Mouse (Mus musculus) embryonic facial prominence, embryonic 14.5 days (tissue): ENCODE results near the gene Clcf1. TPM values are rescaled to one million over a fixed set of nuclear protein-coding genes. Genes with fewer than 3 reads are reported as not detected.

Source experiments
- ATAC-seq: fragments of 200-750 bp; cut with Nextera tagmentation; 2 replicates; pipeline ENCODE4 v1.8.0; 2017; ENCODE audit warnings: low read depth, moderate number of reproducible peaks, moderate TSS enrichment
- DNase-seq: peaks from one replicate; pipeline ENCODE4 v3.0.0-alpha.2; 2015; ENCODE audit warnings: low spot score
- H3K27ac ChIP-seq: fragments of 300-500 bp; sonication (generic); replicated peaks from 2 replicates; pipeline ENCODE4 v1.5.1; 2014; ENCODE audit warnings: low read depth, mild to moderate bottlenecking, low read length, moderate library complexity
- H3K27me3 ChIP-seq: fragments of 300-500 bp; sonication (generic); replicated peaks from 2 replicates; pipeline ENCODE4 v1.6.1; 2014; ENCODE audit warnings: low read length; ENCODE audit not compliant: control insufficient read depth, insufficient read depth
- H3K36me3 ChIP-seq: fragments of 300-500 bp; sonication (generic); 2 replicates; pipeline ENCODE4 v1.6.1; 2014; ENCODE audit warnings: low read length, mixed read lengths; ENCODE audit not compliant: control insufficient read depth, insufficient read depth
- H3K4me1 ChIP-seq: fragments of 300-500 bp; sonication (generic); 2 replicates; pipeline ENCODE4 v1.6.1; 2014; ENCODE audit warnings: antibody characterized with exemption, low read length; ENCODE audit not compliant: control insufficient read depth, insufficient read depth
- H3K4me2 ChIP-seq: fragments of 300-500 bp; sonication (generic); 2 replicates; pipeline ENCODE4 v1.6.1; 2014; ENCODE audit warnings: low read depth, mild to moderate bottlenecking, low read length, moderate library complexity, mixed read lengths
- H3K4me3 ChIP-seq: fragments of 300-500 bp; sonication (generic); 2 replicates; pipeline ENCODE4 v1.5.1; 2014; ENCODE audit warnings: low read depth, mild to moderate bottlenecking, low read length
- H3K9ac ChIP-seq: fragments of 300-500 bp; sonication (generic); 2 replicates; pipeline ENCODE4 v1.6.1; 2014; ENCODE audit warnings: low read depth, mild to moderate bottlenecking, low read length, moderate library complexity, mixed read lengths
- H3K9me3 ChIP-seq: fragments of 300-500 bp; sonication (generic); 2 replicates; pipeline ENCODE4 v1.6.1; 2016; ENCODE audit warnings: low read length; ENCODE audit not compliant: control insufficient read depth
- WGBS: fragments of 180-500 bp; shearing (Covaris S2); extraction: QIAGEN DNeasy Blood & Tissue Kit; methylation state at CpG from one replicate; pipeline ENCODE4 v1.1.7; 2014; 5-methylcytosine and 5-hydroxymethylcytosine counted together
- polyA plus RNA-seq: library from polyadenylated mRNA; unstranded; fragments of >200 nt; fragmentation: Nextera tagmentation; extraction: Ambion mirVana; gene quantifications from 2 replicates; pipeline ENCODE4 v1.2.1, GENCODE M21; 2014

Clcf1 gene
- polyA plus RNA-seq, 1 experiment from 2014 or later = 6.0 TPM

GRCm38 (mm10) chr19:4196548-4196947 lies 17.5 kb upstream of the Clcf1 start:
- H3K27me3 ChIP-seq = no peaks in the 10 kb centered on the region
- ATAC-seq (no peak), DNase-seq (peak; percentile 74)
- no peak overlapping the region for H3K4me3 ChIP-seq
- no peak overlapping the region for H3K9ac ChIP-seq
- no peak overlapping the region for H3K4me2 ChIP-seq
- H3K9me3 ChIP-seq = no peaks in the 10 kb centered on the region
- 13% methylated on average over 5 of the region's 5 CpGs for WGBS
- H3K27ac ChIP-seq = no peak overlapping the region
- H3K36me3 ChIP-seq = peaks cover 69% of the 10 kb centered on the region
- H3K4me1 ChIP-seq = peaks cover 19% of the 10 kb centered on the region

DNA sequence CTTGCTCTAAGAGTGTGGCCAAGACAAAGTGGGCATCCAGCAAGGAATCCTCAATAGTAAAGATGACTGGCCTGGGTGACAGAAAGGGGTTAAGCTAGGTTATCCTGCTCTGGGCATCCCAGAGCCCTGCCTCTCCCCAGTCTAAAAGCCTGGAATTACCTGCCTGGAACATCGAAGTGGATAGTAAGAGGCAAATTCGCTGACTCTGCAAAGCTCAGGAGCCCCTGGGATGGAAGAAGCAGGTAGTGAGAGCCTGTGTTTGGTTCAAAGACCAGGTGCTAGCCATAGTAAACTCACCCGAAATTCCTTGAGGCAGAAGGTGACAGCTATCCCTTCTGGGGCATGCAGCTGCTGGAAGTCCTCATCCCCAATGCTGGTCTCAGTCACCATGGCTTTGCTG lies 16.9 kb upstream of the Clcf1 start:
- H3K36me3 ChIP-seq = peaks cover 69% of the 10 kb centered on the region
- peaks cover 23% of the 10 kb centered on the region for H3K4me1 ChIP-seq

DNA sequence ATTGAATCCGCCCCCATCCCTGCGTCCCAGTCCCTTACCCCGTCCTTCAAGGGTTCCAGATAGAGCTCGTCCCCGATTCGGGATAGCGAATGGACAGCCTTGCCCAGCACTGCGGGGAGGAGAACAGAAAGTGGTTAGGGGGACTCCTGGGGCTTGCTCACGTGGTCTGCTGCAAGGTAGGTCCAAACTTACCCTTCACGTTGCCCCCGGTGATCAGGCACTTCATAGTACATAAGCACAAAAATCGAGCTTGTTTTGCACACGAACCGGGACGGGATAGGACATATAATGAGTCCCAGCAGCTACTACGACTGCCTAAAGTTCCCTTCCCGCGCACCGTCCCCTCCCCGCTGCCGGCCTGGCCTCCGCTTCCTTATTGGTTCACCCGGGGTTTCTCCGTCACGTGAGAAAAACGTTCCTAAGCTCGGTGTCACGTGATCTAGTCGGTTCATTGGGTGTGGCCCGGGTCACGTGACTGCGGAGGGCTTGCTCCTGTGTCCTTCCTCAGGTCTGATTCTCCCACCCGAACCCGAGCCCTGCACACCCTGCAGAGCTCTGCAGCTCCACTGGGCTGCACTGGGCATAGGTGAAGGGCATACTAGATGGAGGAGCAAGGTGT lies 12.6 kb upstream of the Clcf1 start, which contains the start of gene Rad9a:
Rad9a (minus strand) TSS at position 372 of the 619 bp plus-strand sequence.
- peak within 1 kb of the TSS; percentile 58; the same call in 1 of the 2 replicates for H3K27ac ChIP-seq
- H3K4me1 ChIP-seq = peaks cover 14% of the 10 kb centered on the region
- peak; percentile 77 for ATAC-seq
- 0% methylated on average over 33 of the region's 34 CpGs for WGBS
- H3K27me3 ChIP-seq = no peaks in the 10 kb centered on the region
- H3K36me3 ChIP-seq = peaks cover 38% of the 10 kb centered on the region
- H3K9me3 ChIP-seq = no peaks in the 10 kb centered on the region
- peak within 1 kb of the TSS; percentile 92 for H3K4me2 ChIP-seq
- DNase-seq = peak; percentile 99
- H3K9ac ChIP-seq = peak within 1 kb of the TSS; percentile 74
- H3K4me3 ChIP-seq = peak within 1 kb of the TSS; percentile 61

More for the DNA sequence above, 16.9 kb upstream of the Clcf1 start:
- no peak overlapping the region for H3K4me3 ChIP-seq
- H3K9ac ChIP-seq = no peak overlapping the region
- no peaks in the 10 kb centered on the region for H3K27me3 ChIP-seq
- WGBS = 58% methylated on average over 3 of the region's 3 CpGs
- H3K27ac ChIP-seq = no peak overlapping the region
- no peak overlapping the region for H3K4me2 ChIP-seq
- no peak for ATAC-seq
- DNase-seq = no peak
- no peaks in the 10 kb centered on the region for H3K9me3 ChIP-seq

DNA sequence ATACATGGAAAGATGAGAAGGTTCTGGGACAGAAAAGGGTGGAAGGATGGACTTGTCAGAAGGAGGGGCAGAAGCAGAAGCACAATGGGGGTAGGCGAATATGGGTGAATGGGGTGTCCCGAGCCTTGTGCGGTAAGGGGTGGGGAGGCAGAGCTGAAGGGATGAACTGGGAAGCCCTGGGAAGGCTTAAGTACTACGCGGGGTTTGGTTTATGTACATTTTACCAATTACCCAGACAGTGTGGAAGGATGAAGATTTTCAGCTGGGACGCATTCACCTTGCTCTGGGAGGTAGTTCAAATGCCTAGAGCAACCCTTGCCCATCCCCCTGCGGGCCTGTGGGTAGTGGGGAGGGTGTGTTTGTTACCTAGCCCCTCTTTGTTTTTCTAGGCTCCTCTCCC lies 11.9 kb upstream of the Clcf1 start:
- Histone ChIP-seq H3K4me1 (peaks cover 14% of the 10 kb centered on the region), H3K27me3 (no peaks in the 10 kb centered on the region), H3K36me3 (peaks cover 31% of the 10 kb centered on the region), H3K4me3 (peak overlapping the region; percentile 61), H3K9me3 (no peaks in the 10 kb centered on the region), H3K9ac (peak overlapping the region; percentile 74), H3K4me2 (peak overlapping the region; percentile 92), H3K27ac (no peak overlapping the region)
- ATAC-seq (no peak), DNase-seq (no peak)
- WGBS = 21% methylated on average over 7 of the region's 7 CpGs

DNA sequence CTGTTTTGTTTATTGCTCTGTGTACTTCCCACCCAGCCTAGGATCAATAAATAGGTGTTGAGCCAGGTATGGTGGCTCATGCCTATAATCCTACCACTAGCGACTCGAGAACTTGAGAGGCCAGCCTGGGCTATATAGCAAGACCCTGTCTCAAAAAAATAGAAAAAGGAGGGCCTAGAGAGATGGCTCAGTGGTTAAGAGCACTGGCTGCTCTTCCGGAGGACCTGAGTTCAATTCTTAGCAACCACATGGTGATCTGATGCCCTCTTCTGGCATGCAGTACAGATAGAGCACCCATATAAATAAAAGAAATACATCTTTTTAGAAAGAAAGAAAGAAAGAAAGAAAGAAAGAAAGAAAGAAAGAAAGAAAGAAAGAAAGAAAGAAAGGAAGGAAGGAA lies 10.9 kb upstream of the Clcf1 start:
- Histone ChIP-seq H3K36me3 (peaks cover 22% of the 10 kb centered on the region), H3K4me3 (no peak overlapping the region), H3K27ac (no peak overlapping the region), H3K4me2 (no peak overlapping the region), H3K4me1 (peaks cover 14% of the 10 kb centered on the region), H3K27me3 (no peaks in the 10 kb centered on the region), H3K9me3 (no peaks in the 10 kb centered on the region), H3K9ac (no peak overlapping the region)
- ATAC-seq = no peak
- no peak for DNase-seq
- WGBS = 61% methylated on average over 3 of the region's 3 CpGs

- DNase-seq = no peak
- no peak overlapping the region for H3K9ac ChIP-seq
- H3K9me3 ChIP-seq = no peaks in the 10 kb centered on the region
- no peak overlapping the region for H3K27ac ChIP-seq
- no peak for ATAC-seq
- no peaks in the 10 kb centered on the region for H3K27me3 ChIP-seq
- 61% methylated on average over 13 of the region's 13 CpGs for WGBS
- peaks cover 16% of the 10 kb centered on the region for H3K36me3 ChIP-seq
- H3K4me1 ChIP-seq = peaks cover 14% of the 10 kb centered on the region
- no peak overlapping the region for H3K4me2 ChIP-seq
- H3K4me3 ChIP-seq = no peak overlapping the region
These were observed 10.3 kb upstream of the Clcf1 start for GRCm38 (mm10) chr19:4203604-4204326.

DNA sequence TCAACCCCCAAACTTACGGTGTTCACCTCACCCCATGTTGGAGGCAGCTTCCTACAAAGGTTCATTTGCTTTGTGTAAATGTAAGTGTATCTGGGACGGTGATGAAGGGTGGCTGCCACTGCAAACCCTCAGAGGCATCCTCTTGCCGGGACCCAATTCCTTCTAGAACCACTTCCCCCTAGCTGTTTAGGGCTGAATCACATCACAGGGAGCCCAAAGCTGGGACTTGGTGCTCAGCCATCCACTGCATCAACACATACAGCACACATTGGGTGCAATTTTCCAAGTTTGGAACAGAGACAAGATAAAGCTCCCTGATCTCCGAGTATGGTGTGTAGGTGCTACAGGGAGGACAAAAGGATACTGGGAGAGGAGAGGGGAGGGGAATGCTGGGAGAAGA lies 9.1 kb upstream of the Clcf1 start:
- ATAC-seq = no peak
- DNase-seq = no peak
- H3K27me3 ChIP-seq = no peaks in the 10 kb centered on the region

GRCm38 (mm10) chr19:4206971-4207370 lies 7.1 kb upstream of the Clcf1 start:
- WGBS = 0% methylated on average over 2 of the region's 2 CpGs
- H3K4me1 ChIP-seq = peaks cover 7% of the 10 kb centered on the region; the same call in 1 of the 2 replicates
- no peak overlapping the region for H3K4me2 ChIP-seq
- ATAC-seq (0 out of 2 replicates have a peak, but pooled peaks have one; percentile 50), DNase-seq (no peak)
- no peaks in the 10 kb centered on the region for H3K9me3 ChIP-seq
- no peak overlapping the region for H3K9ac ChIP-seq
- H3K36me3 ChIP-seq = no peaks in the 10 kb centered on the region
- H3K4me3 ChIP-seq = no peak overlapping the region
- no peak overlapping the region for H3K27ac ChIP-seq
- no peaks in the 10 kb centered on the region for H3K27me3 ChIP-seq

More for the DNA sequence above, 9.1 kb upstream of the Clcf1 start:
- no peak overlapping the region for H3K4me2 ChIP-seq
- H3K9me3 ChIP-seq = no peaks in the 10 kb centered on the region
- 60% methylated on average over 4 of the region's 4 CpGs for WGBS
- H3K9ac ChIP-seq = no peak overlapping the region
- no peak overlapping the region for H3K27ac ChIP-seq
- H3K36me3 ChIP-seq = peaks cover 5% of the 10 kb centered on the region; the same call in 1 of the 2 replicates
- H3K4me3 ChIP-seq = no peak overlapping the region
- H3K4me1 ChIP-seq = peaks cover 14% of the 10 kb centered on the region
